Mouse (Mus musculus) heart, adult 2 months (tissue): ENCODE measurements at regions not wholly inside any gene's neighbourhood (a gene's known extent, or its start where the extent isn't known, plus 50 kb on each side); places are given as distances from the start of the nearest gene placed in this dataset.

Experiments used
- CTCF ChIP-seq: fragments of 200-600 bp; IDR thresholded peaks from 2 replicates; pipeline ENCODE4 v1.8.1; 2022; ENCODE audit warnings: antibody characterized with exemption, mild to moderate bottlenecking, moderate library complexity
- POLR2A ChIP-seq: fragments of 200-500 bp; IDR thresholded peaks from 2 replicates; pipeline ENCODE4 v1.6.1; 2011; ENCODE audit warnings: mild to moderate bottlenecking, low read depth, low read length, control low read depth; ENCODE audit not compliant: insufficient read depth

DNA sequence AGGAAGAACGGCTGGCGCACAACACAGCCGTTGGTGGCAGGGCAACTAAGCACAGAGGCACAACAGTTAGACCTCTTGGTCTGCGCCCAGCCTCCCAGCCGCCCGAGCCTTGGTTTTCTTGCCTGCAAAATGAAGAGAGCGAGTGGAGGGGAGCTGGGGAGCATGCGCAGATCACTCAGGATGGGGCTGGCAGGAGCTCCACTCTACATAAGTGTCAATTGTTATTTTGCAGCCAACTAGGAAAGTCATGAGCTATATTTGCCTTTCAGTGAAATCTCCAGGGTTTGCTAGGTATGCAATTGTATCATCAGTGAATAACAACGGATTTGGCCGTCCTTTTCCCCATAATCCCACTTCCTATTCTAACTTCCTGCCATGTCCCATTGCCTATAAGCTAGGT, 51.6 kb upstream of the Eps8l3 start:
- TF ChIP-seq POLR2A (peak; percentile 31; the same call in 1 of the 2 replicates), CTCF (no peak)
